Mouse (Mus musculus) lung, postnatal 36 days (tissue): ENCODE results near the gene Tmem14c.
A peak's percentile ranks its signal among the peaks of the same experiment; 100 is the strongest.
"Not testable (repeated sequence)": the region's sequence is repeated elsewhere in the genome, so short reads cannot be mapped to it uniquely, and the experiment has no call there.

ENCODE experiments used
- DNase-seq: peaks from one replicate; pipeline ENCODE4 v3.0.0; 2022; ENCODE audit warnings: mixed read lengths

The Tmem14c gene

GRCm38 (mm10) chr13:41015829-41016634 lies at the start of gene Tmem14c:
TSS of gene Tmem14c (plus strand) at chr13:41016292.
- peak; percentile 98 for DNase-seq

GRCm38 (mm10) chr13:40967609-40968008 lies 48.5 kb upstream of the Tmem14c start:
- DNase-seq, result peak; percentile 42

- DNase-seq, result peak; percentile 59
Observed at GRCm38 (mm10) chr13:40968564-40968963, 47.5 kb upstream of the Tmem14c start.

GRCm38 (mm10) chr13:40969761-40970390 lies 46.2 kb upstream of the Tmem14c start:
- no peak for DNase-seq

GRCm38 (mm10) chr13:40971261-40971660 lies 44.8 kb upstream of the Tmem14c start:
- DNase-seq, result peak; percentile 65

- no peak for DNase-seq
Observed at GRCm38 (mm10) chr13:40971831-40972230, 44.3 kb upstream of the Tmem14c start.

GRCm38 (mm10) chr13:40972976-40973375 lies 43.1 kb upstream of the Tmem14c start:
- DNase-seq, result no peak

GRCm38 (mm10) chr13:40977609-40978008 lies 38.5 kb upstream of the Tmem14c start:
- peak; percentile 84 for DNase-seq

GRCm38 (mm10) chr13:40978652-40979051 lies 37.4 kb upstream of the Tmem14c start:
- peak; percentile 55 for DNase-seq

GRCm38 (mm10) chr13:40979321-40979720 lies 36.8 kb upstream of the Tmem14c start:
- DNase-seq, result peak; percentile 71

GRCm38 (mm10) chr13:40982759-40983158 lies 33.3 kb upstream of the Tmem14c start:
- no peak for DNase-seq

- DNase-seq, result no peak
Observed at GRCm38 (mm10) chr13:40986081-40986480, 30.0 kb upstream of the Tmem14c start.

GRCm38 (mm10) chr13:40987608-40988303 lies 28.3 kb upstream of the Tmem14c start:
- DNase-seq, result not testable (repeated sequence)

- DNase-seq, result no peak
Observed at GRCm38 (mm10) chr13:40988418-40988817, 27.7 kb upstream of the Tmem14c start.

- no peak for DNase-seq
Observed at GRCm38 (mm10) chr13:40994487-40995263, 21.4 kb upstream of the Tmem14c start.

GRCm38 (mm10) chr13:40998537-40998936 lies 17.6 kb upstream of the Tmem14c start:
- not testable (repeated sequence) for DNase-seq

GRCm38 (mm10) chr13:41000140-41000925 lies 15.8 kb upstream of the Tmem14c start:
- DNase-seq, result peak; percentile 39

- peak; percentile 95 for DNase-seq
Observed at GRCm38 (mm10) chr13:41000926-41001639, 15.0 kb upstream of the Tmem14c start, which contains the start of gene Pak1ip1. TSS of gene Pak1ip1 (plus strand) at chr13:41001023.

- DNase-seq, result no peak
Observed at GRCm38 (mm10) chr13:41002001-41002400, 14.1 kb upstream of the Tmem14c start.

- DNase-seq, result no peak
Observed at GRCm38 (mm10) chr13:41006244-41006643, 9.8 kb upstream of the Tmem14c start.

GRCm38 (mm10) chr13:41008271-41008670 lies 7.8 kb upstream of the Tmem14c start:
- DNase-seq, result no peak
